7 mouse cellular contexts compared by ENCODE assay signal in genomic region chr1:182955047-182955620, GRCm38 (mm10). TPM values are rescaled to one million over a fixed set of nuclear protein-coding genes. Genes with fewer than 3 reads are reported as not detected.
DNase-seq lines count a peak whose midpoint lies in the region; ATAC-seq and TF ChIP-seq lines count a peak whose summit lies in the region.

No protein-coding gene starts in this region.

- H3K9me3 ChIP-seq in hindbrain, postnatal 0 days (ENCODE audit: low read length) = no peaks in the 10 kb centered on the region
- no peaks in the 10 kb centered on the region for H3K9me3 ChIP-seq in lung, embryonic 16.5 days (ENCODE audit: control insufficient read depth, low read length)

- H3K27me3 ChIP-seq in hindbrain, postnatal 0 days (ENCODE audit: insufficient read depth, low read length) = no peaks in the 10 kb centered on the region
- no peaks in the 10 kb centered on the region for H3K27me3 ChIP-seq in lung, embryonic 16.5 days (ENCODE audit: control insufficient read depth, insufficient read depth, low read depth, low read length)

- intact Hi-C loops in left cerebral cortex, postnatal 25 days (cut with DNase I) = no loop called here

- peak; percentile 38 for DNase-seq in ES-CJ7 (ENCODE audit: low read depth, low spot score)
- DNase-seq in hindbrain, postnatal 0 days (ENCODE audit: low spot score) = peak; percentile 22
- no peak for DNase-seq in frontal cortex, postnatal 36 days (ENCODE audit: low spot score in 2 of 2)
- no peak for DNase-seq in cerebellum, adult 9-10 months
- no peak for DNase-seq in left cerebral cortex, postnatal 25 days (ENCODE audit: low spot score in 2 of 2)

- H3K9ac ChIP-seq in hindbrain, postnatal 0 days (replicated peaks; ENCODE audit: low read length) = peak overlapping the region; percentile 6
- H3K9ac ChIP-seq in lung, embryonic 16.5 days (ENCODE audit: low read length) = peak overlapping the region; percentile 71

- H3K4me1 ChIP-seq in brown adipose tissue, adult 24 weeks (ENCODE audit: control insufficient read depth, insufficient read depth, insufficient read length, low read length) = peaks cover 16% of the 10 kb centered on the region
- peaks cover 8% of the 10 kb centered on the region; the same call in 1 of the 2 replicates for H3K4me1 ChIP-seq in hindbrain, postnatal 0 days (ENCODE audit: insufficient read depth, low read length)
- peaks cover 23% of the 10 kb centered on the region for H3K4me1 ChIP-seq in lung, embryonic 16.5 days (replicated peaks; ENCODE audit: control insufficient read depth, insufficient read depth, low read length)

- no peaks in the 10 kb centered on the region for H3K36me3 ChIP-seq in hindbrain, postnatal 0 days (ENCODE audit: insufficient read depth, low read length)
- no peaks in the 10 kb centered on the region for H3K36me3 ChIP-seq in lung, embryonic 16.5 days (ENCODE audit: control insufficient read depth, insufficient read depth, low read length)

- peak overlapping the region; percentile 74 for H3K4me3 ChIP-seq in brown adipose tissue, adult 24 weeks (ENCODE audit: insufficient read depth, low read depth, low read length)
- H3K4me3 ChIP-seq in hindbrain, postnatal 0 days (ENCODE audit: low read length) = peak overlapping the region; percentile 21
- H3K4me3 ChIP-seq in lung, embryonic 16.5 days (ENCODE audit: low read length) = peak overlapping the region; percentile 56

- peak overlapping the region; percentile 53 for H3K4me2 ChIP-seq in hindbrain, postnatal 0 days (ENCODE audit: low read depth, low read length)
- H3K4me2 ChIP-seq in lung, embryonic 16.5 days (ENCODE audit: low read depth, low read length) = peak overlapping the region; percentile 70

- WGBS in hindbrain, postnatal 0 days = 27% methylated on average over 13 of the region's 15 CpGs
- 16% methylated on average over 15 of the region's 15 CpGs for WGBS in lung, embryonic 16.5 days

- TF ChIP-seq CTCF in hindbrain, postnatal 0 days (IDR thresholded peaks at IDR 0.05; ENCODE audit: low read depth) = no peak

- H3K27ac ChIP-seq in brown adipose tissue, adult 24 weeks (replicated peaks; ENCODE audit: low read depth, low read length) = peak overlapping the region; percentile 53
- no peak overlapping the region for H3K27ac ChIP-seq in hindbrain, postnatal 0 days
- H3K27ac ChIP-seq in lung, embryonic 16.5 days (ENCODE audit: low read length) = no peak overlapping the region

- ATAC-seq in hindbrain, postnatal 0 days = no peak
- ATAC-seq in lung, embryonic 16.5 days (ENCODE audit: low read depth) = no peak

RNA-seq across cellular contexts. Expression of gene Tlr5, which starts 0.5 kb away (rescaled TPM):
- 4.6 and 9.2 TPM in 2 replicates for polyA plus RNA-seq in brown adipose tissue, adult 24 weeks (2012; ENCODE audit: insufficient read depth, insufficient read length, missing spikeins)
- 0.47 and 1.4 TPM in 2 replicates for total RNA-seq in hindbrain, postnatal 0 days (2014; rRNA removed)
- 0.30 and 0.55 TPM in 2 replicates for polyA plus RNA-seq in hindbrain, postnatal 0 days (2015; fragmentation: Nextera tagmentation; extraction: Ambion mirVana)
- polyA plus RNA-seq in lung, embryonic 16.5 days (2015; fragmentation: Nextera tagmentation; extraction: Ambion mirVana) = 1.3 TPM in 2 replicates
- under 1 TPM; 0.32 to 0.43 TPM for total RNA-seq in left cerebral cortex, postnatal 25 days (2021)

Comparison
In these comparisons a context has a peak if more than half of its experiments do, and no peak if none do; other contexts are left out.
1. DNase-seq: peak in ES-CJ7 (single experiment) and hindbrain, postnatal 0 days (single experiment); none in frontal cortex, postnatal 36 days (0 of 2), cerebellum, adult 9-10 months (single experiment) and left cerebral cortex, postnatal 25 days (0 of 2).
2. H3K4me3 ChIP-seq: peak in every context shown above with its lines; median percentile 74 in brown adipose tissue, adult 24 weeks; 56 in lung, embryonic 16.5 days; 21 in hindbrain, postnatal 0 days.